Mouse (Mus musculus) forebrain, embryonic 16.5 days (tissue): Measurements from ENCODE around the gene Cdkn1c. TPM values are rescaled to one million over a fixed set of nuclear protein-coding genes. Genes with fewer than 3 reads are reported as not detected.

Experiments
- ATAC-seq: fragments of 200-750 bp; cut with Nextera tagmentation; 2 replicates; pipeline ENCODE4 v1.8.0; 2017; ENCODE audit warnings: mild to moderate bottlenecking, moderate library complexity
- H3K27ac ChIP-seq: fragments of 300-500 bp; sonication (generic); 2 replicates; pipeline ENCODE4 v1.5.1; 2014; ENCODE audit warnings: low read length, control low read depth
- H3K27me3 ChIP-seq: fragments of 300-500 bp; sonication (generic); replicated peaks from 2 replicates; pipeline ENCODE4 v1.6.1; 2014; ENCODE audit warnings: low read length; ENCODE audit not compliant: control insufficient read depth, insufficient read depth
- H3K36me3 ChIP-seq: fragments of 300-500 bp; sonication (generic); 2 replicates; pipeline ENCODE4 v1.6.1; 2014; ENCODE audit not compliant: control insufficient read depth, insufficient read depth
- H3K4me1 ChIP-seq: fragments of 300-500 bp; sonication (generic); replicated peaks from 2 replicates; pipeline ENCODE4 v1.6.1; 2014; ENCODE audit warnings: low read length; ENCODE audit not compliant: control insufficient read depth, insufficient read depth
- H3K4me2 ChIP-seq: fragments of 300-500 bp; sonication (generic); 2 replicates; pipeline ENCODE4 v1.6.1; 2014; ENCODE audit warnings: mild to moderate bottlenecking, low read length, control low read depth
- H3K4me3 ChIP-seq: fragments of 300-500 bp; sonication (generic); replicated peaks from 2 replicates; pipeline ENCODE4 v1.5.1; 2014; ENCODE audit warnings: mild to moderate bottlenecking, low read length, control low read depth
- H3K9ac ChIP-seq: fragments of 300-500 bp; sonication (generic); replicated peaks from 2 replicates; pipeline ENCODE4 v1.6.1; 2014; ENCODE audit warnings: low read depth, low read length, control low read depth
- H3K9me3 ChIP-seq: fragments of 300-500 bp; sonication (generic); 2 replicates; pipeline ENCODE4 v1.6.1; 2016; ENCODE audit warnings: low read length; ENCODE audit not compliant: control insufficient read depth
- WGBS: fragments of 180-500 bp; shearing (Covaris S2); extraction: QIAGEN DNeasy Blood & Tissue Kit; methylation state at CpG from one replicate; pipeline ENCODE4 v1.1.7; 2014; 5-methylcytosine and 5-hydroxymethylcytosine counted together
- polyA plus RNA-seq: library from polyadenylated mRNA; unstranded; fragments of >200 nt; fragmentation: Nextera tagmentation; extraction: Ambion mirVana; gene quantifications from 2 replicates; pipeline ENCODE4 v1.2.1, GENCODE M21; 2015

Cdkn1c gene
- polyA plus RNA-seq, 1 experiment from 2014 or later, result 96.6 TPM

DNA sequence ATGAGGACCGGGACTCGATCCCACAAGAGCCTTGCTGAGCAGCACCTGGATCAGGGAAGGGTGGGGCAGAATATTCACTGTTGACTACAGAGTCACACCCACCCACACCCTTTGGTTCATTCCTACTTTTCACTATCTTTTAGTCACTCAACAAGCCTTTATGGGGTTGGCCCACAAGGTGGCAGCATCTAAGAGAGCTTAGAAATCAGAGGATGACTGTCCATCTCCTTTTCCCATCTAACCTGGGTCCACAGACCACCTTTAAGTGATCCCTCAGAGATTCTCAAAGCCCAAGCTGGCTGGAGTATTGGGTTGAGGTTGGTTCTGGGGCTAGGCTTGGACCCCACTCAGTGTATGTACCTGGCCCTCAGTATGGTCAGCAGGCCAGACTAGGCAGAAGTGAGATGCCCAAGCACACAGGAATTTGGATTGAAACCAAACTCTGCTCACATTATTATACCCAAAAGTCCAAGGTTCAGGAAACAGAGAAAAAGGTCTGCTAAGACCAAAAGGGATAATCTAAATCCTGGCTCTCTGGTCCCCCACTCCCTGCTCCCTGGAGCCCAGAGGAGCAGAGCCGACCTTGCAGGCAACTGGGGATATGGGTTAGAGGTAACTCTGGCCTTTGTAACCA is 16.0 kb upstream of the Cdkn1c start:
- Histone ChIP-seq H3K9ac (no peak overlapping the region), H3K9me3 (no peaks in the 10 kb centered on the region), H3K4me3 (no peak overlapping the region), H3K4me2 (no peak overlapping the region), H3K27me3 (no peaks in the 10 kb centered on the region), H3K27ac (no peak overlapping the region), H3K4me1 (no peaks in the 10 kb centered on the region), H3K36me3 (no peaks in the 10 kb centered on the region)
- 83% methylated on average over 3 of the region's 3 CpGs for WGBS
- no peak for ATAC-seq

DNA sequence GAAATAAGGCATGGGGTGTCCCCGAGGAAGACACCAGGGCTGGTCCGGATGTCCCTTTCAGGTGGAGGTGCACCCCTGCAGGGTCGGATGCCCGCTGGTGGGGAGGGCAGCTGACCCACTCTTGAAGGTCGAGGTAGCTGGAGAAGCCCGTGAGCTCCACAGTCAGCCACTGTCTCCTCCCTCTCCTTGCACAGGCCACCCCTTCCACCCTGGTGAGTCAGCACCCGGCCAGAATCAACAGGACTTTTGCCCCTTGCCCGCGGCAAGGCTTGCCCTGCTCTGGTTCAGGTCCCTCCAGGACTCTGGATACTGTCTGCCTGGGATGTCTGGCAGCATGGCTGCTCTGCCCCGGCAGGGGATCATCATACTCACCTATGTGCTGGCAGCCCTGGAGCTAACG is 15.0 kb upstream of the Cdkn1c start:
- no peaks in the 10 kb centered on the region for H3K4me1 ChIP-seq
- H3K36me3 ChIP-seq, result no peaks in the 10 kb centered on the region
- H3K4me3 ChIP-seq, result no peak overlapping the region
- no peak overlapping the region for H3K4me2 ChIP-seq
- no peak overlapping the region for H3K9ac ChIP-seq
- ATAC-seq, result no peak
- H3K27me3 ChIP-seq, result no peaks in the 10 kb centered on the region
- H3K9me3 ChIP-seq, result no peaks in the 10 kb centered on the region
- WGBS, result 80% methylated on average over 11 of the region's 11 CpGs
- no peak overlapping the region for H3K27ac ChIP-seq

- Histone ChIP-seq H3K4me2 (no peak overlapping the region), H3K9ac (no peak overlapping the region), H3K36me3 (no peaks in the 10 kb centered on the region), H3K27ac (no peak overlapping the region), H3K4me3 (no peak overlapping the region), H3K27me3 (no peaks in the 10 kb centered on the region), H3K4me1 (no peaks in the 10 kb centered on the region), H3K9me3 (no peaks in the 10 kb centered on the region)
- ATAC-seq, result no peak
- 29% methylated on average over 10 of the region's 10 CpGs for WGBS
Observed at GRCm38 (mm10) chr7:143474811-143475210, 14.0 kb upstream of the Cdkn1c start.

DNA sequence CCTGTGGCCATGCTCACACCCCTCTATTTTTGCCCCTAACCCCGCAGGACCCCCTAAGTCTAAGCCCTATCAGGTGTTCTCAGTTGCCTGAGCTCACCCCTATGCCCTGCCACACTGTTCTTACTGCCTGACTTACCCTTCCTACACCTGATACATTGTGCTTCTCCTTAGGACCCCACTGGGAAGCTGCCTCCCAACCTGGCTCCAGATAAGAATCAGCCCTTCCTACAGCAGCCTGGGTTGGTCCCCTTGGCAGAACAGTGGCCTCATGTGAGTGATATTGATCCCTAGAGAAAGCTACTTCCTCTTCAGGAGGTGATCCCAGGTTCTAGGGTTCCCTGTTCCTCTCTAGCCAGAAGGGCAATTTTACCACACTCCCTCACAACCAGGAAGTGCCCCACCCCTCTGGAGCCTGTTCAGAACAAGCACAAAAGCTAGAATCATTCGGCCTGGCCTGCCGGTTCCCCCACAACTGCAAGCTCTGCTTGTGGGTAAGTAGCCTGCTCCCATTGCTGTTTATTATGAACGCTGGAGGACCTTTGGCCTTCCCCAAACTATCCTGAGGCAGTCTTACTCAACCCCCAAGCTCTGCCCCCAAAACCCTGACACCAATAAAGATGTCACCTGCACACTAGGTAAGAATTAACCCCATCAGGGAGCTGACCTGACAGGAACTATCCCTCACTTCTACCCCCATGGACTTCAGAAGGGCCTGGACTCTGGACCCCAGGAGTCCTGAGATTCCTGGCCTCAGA is 12.7 kb upstream of the Cdkn1c start, which contains the start of gene Slc22a18:
Slc22a18 (plus strand) TSS at position 390 of the 755 bp plus-strand sequence.
- no peak within 1 kb of the TSS for H3K9ac ChIP-seq
- no peak within 1 kb of the TSS for H3K27ac ChIP-seq
- ATAC-seq, result no peak
- no peaks in the 10 kb centered on the region for H3K9me3 ChIP-seq
- H3K36me3 ChIP-seq, result no peaks in the 10 kb centered on the region
- H3K27me3 ChIP-seq, result no peaks in the 10 kb centered on the region
- H3K4me3 ChIP-seq, result no peak within 1 kb of the TSS
- no peak within 1 kb of the TSS for H3K4me2 ChIP-seq
- WGBS, result 42% methylated on average over 4 of the region's 4 CpGs
- no peaks in the 10 kb centered on the region for H3K4me1 ChIP-seq

DNA sequence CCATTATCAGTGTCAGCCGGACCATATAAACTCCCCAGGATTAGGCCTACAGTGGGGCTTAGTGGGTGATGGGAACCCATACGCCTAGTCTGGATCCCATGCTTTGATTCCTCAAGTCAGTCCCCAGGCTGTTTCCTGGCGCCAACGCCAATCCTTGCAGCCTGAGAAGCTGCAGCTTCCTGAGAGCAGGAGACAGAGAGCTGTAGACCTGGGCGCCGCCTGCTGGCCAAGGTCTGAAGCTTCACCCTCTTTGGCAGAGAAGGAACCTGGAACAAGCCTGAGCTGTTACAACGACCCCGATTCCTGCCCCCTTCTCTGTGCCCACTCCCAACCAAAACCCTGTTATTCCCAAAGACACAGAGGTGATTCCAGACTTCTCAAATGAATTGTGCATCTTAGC is 9.1 kb upstream of the Cdkn1c start:
- Histone ChIP-seq H3K9me3 (no peaks in the 10 kb centered on the region), H3K4me2 (no peak overlapping the region), H3K4me3 (no peak overlapping the region), H3K36me3 (no peaks in the 10 kb centered on the region), H3K9ac (no peak overlapping the region), H3K27ac (no peak overlapping the region), H3K4me1 (peaks cover 5% of the 10 kb centered on the region), H3K27me3 (0 out of 2 replicates have a peak, but pooled peaks cover 10% of the 10 kb centered on the region)
- ATAC-seq, result peak; percentile 57
- 15% methylated on average over 8 of the region's 8 CpGs for WGBS

DNA sequence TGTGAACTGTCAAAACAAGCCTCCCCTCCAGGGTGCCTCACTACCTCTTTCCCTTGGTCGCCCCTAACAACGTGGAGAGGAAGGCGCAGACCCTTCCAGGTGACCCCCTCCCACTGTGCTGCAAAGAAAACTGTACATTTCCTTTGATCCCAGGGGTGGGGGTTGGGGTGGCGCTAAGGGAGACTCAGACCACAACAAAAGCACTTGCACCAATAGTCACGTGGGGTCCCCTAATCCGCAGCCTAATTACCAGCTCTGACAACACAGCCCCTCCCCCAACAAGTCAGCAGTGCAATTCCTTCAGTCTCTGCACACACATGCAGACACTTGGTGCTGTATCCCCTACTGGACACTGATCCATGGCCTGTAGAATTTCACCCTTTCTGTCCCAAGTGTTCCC is 6.9 kb upstream of the Cdkn1c start:
- ATAC-seq, result no peak
- Histone ChIP-seq H3K9ac (no peak overlapping the region), H3K4me2 (no peak overlapping the region), H3K9me3 (no peaks in the 10 kb centered on the region), H3K27me3 (peaks cover 17% of the 10 kb centered on the region), H3K4me1 (peaks cover 10% of the 10 kb centered on the region), H3K36me3 (no peaks in the 10 kb centered on the region), H3K27ac (no peak overlapping the region), H3K4me3 (no peak overlapping the region)
- WGBS, result 2% methylated on average over 6 of the region's 6 CpGs

DNA sequence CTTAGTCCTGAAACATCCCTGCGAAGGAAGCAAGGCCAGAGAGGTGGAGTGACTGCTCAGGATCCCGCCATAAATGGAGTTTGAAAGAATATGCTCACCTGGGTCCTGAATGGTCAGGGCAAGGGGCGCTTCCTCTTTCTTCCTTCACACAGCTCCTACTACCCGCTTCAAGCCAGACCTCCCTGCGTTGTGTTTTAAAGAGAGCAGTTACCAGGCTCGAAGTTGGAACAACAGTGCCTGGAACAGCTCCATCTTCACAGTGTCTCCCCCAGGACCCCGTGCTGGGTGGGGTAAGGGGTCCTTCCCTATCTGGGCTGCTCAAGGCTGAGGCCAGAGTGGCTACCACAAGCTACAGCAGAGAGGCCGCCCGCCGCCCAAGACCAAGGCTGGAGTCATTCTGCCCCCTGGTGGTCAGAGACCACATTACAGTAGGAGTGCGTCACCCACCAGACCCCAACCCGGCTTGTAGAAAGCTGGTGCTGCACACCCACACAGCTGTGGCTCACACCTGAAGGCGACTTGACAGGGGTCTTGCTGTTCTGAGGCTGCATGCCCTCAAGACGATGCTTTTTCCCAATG is 5.3 kb upstream of the Cdkn1c start:
- Histone ChIP-seq H3K36me3 (no peaks in the 10 kb centered on the region), H3K27ac (no peak overlapping the region)
- 32% methylated on average over 14 of the region's 14 CpGs for WGBS

GRCm38 (mm10) chr7:143464811-143465560 is 4.1 kb upstream of the Cdkn1c start:
- Histone ChIP-seq H3K4me2 (peak overlapping the region; percentile 69), H3K27me3 (peaks cover 22% of the 10 kb centered on the region), H3K9ac (peak overlapping the region; percentile 51), H3K4me1 (peaks cover 12% of the 10 kb centered on the region), H3K9me3 (0 out of 2 replicates have a peak, but pooled peaks cover 10% of the 10 kb centered on the region), H3K4me3 (peak overlapping the region; percentile 41), H3K36me3 (no peaks in the 10 kb centered on the region), H3K27ac (no peak overlapping the region)
- WGBS, result 23% methylated on average over 56 of the region's 56 CpGs
- no peak for ATAC-seq

More for the DNA sequence above, 5.3 kb upstream of the Cdkn1c start:
- Histone ChIP-seq H3K4me2 (no peak overlapping the region), H3K27me3 (peaks cover 22% of the 10 kb centered on the region), H3K4me3 (no peak overlapping the region), H3K9ac (no peak overlapping the region), H3K9me3 (no peaks in the 10 kb centered on the region), H3K4me1 (peaks cover 10% of the 10 kb centered on the region)
- ATAC-seq, result peak; percentile 24; the same call in 1 of the 2 replicates
